Mouse (Mus musculus) cerebellum, adult 18-20 months (tissue): ENCODE data around the gene Anxa11.
"Not testable (repeated sequence)": the region's sequence is repeated elsewhere in the genome, so short reads cannot be mapped to it uniquely, and the experiment has no call there.

Source experiments
- DNase-seq, 2 experiments: peaks; one replicate each; pipeline ENCODE4 v3.0.0; 2021

Gene Anxa11

GRCm38 (mm10) chr14:25842688-25843003 is 690 bp downstream of the Anxa11 start:
- peak in 1 of 2 experiments; percentile 15 for DNase-seq

GRCm38 (mm10) chr14:25844372-25844771 is 2.4 kb downstream of the Anxa11 start:
- no peak for DNase-seq

- DNase-seq, result no peak
Observed at GRCm38 (mm10) chr14:25845832-25846383, 4.0 kb downstream of the Anxa11 start.

- DNase-seq, result no peak
Observed at GRCm38 (mm10) chr14:25846516-25846915, 4.6 kb downstream of the Anxa11 start.

DNA sequence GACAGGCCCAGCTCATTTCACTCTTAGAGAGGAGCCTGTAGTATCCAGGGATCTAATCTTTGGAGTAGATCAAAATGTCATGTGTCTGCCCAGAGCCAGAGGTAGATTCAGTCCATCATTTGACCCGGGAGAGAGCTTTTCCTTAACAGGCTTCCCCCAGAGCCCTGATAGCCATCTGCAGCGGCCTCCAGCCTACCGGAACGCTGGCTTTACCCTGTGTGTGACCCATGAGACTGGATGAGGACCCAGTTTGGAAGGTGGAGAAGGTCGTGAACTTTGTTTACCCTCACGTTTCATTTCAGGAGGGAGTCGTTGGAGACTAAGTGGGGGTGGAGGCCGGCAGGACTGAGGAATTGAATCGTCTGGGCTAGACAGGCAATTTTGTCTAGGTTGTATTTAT is 5.7 kb downstream of the Anxa11 start:
- no peak for DNase-seq

DNA sequence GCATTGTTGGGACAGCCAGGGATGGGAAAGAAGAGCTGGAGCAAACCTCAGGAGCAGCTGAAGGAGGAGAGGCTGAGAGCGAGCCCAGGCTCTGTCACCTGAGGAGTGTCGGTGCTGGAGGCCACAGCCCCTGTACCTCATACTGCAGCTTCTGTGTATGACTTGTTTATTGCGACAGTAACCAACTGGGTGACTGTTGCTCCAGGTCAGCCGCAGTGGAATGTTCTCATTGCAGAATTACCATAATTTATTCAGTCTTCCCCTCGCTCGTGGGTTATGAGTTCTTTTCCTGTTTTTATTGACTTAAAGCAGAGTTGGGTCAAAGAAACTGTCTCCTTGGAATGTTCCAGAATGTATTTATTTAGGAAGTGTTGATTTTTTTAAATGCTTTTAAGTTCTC is 6.3 kb downstream of the Anxa11 start:
- DNase-seq, result no peak

- not testable (repeated sequence) for DNase-seq
Observed at GRCm38 (mm10) chr14:25848708-25849107, 6.8 kb downstream of the Anxa11 start.

- no peak for DNase-seq
Observed at GRCm38 (mm10) chr14:25850433-25850832, 8.5 kb downstream of the Anxa11 start.

DNA sequence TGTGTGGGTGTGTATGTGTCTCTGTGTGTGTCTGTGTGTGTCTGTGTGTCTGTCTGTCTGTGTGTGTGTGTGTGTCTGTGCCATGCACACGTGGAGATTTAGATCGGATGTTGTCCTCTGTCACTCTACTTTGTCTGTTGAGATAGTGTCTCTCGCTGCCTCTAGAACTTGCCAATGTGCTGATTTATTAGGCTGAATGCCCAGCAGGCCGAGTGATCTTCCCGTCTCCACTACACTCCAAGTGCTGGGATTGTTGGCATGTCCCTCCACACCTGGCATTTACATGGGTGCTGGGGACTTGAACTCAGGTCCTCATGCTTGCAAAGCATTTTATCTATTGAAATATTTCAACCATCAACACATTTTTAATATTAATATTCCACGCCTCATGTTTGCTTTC is 9.2 kb downstream of the Anxa11 start:
- DNase-seq, result no peak

DNA sequence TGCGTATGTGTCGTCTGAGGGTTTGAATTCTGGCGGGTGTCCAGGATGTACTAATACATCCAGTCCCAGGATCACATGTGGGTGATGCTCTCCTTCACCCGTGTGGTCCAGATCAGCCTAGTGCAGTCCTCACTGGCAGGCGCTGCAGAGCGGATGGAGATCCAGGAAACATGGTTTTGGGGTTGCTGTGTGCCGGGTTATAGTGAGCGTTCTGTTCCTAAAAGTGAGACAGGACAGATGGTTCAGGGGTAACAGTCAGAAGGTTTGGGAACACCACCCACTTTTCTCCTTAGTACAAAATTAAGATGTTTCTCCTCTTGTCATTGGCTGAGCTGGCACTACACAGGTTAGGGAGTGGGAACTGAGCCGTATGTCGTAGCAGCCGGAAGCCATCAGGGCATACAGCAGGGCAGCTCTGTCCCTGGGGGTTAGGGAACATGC is 10.2 kb downstream of the Anxa11 start:
- DNase-seq, result no peak

DNA sequence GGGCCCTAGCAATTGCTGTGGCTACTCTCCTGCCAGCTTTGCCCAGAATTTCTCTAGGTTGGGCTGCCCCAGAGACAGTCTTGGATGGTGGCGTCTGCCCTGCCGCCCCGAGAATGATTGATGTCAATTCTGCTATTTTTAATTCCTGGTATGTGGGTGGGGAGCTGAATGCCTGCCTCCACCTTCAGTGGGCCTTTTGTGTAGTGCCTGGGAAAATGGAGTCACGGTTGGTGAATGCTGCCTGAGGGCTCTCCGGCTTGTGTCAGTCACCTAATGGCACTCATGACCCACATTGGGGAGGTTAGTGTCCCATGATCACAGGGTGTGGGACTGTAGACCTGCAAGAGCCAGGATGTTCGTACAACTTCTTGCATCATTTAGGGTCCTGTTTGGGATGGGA is 11.3 kb downstream of the Anxa11 start:
- DNase-seq, result no peak

DNA sequence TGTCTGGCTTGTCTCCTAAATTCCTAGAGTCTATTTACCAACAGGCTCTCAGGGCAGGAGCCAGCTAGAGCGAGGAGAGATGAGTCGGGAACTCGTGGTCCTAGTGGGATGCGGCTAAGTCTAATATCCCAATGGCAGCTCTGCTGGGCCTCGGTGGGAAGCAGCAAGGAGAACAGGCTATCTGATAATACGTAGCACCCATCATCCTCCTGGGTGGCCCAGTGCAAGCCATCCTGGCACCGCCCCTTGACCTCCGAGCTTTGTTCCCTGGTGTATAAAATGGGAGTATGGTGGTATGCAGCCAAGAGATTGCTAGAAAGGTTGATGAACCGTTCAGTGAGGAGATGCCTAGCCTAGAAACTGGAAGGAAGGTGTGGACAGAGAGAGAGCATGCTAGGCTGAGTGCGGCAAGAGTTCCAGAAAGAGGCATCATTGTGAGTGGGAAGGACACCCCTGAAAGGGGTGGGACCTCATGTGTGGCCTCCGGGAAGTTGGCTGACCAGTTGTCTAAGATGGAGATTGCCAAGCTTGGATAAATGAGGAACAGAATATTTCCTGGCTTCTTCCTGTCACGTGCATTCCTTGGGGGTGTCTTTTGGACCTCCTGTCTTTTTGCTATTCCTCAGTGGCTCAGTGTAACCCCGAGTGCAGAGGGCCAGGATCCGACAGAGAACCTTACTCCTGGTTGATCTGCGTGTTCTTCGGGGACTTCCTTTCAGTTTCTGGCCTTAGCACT is 11.9 kb downstream of the Anxa11 start:
- no peak for DNase-seq

DNA sequence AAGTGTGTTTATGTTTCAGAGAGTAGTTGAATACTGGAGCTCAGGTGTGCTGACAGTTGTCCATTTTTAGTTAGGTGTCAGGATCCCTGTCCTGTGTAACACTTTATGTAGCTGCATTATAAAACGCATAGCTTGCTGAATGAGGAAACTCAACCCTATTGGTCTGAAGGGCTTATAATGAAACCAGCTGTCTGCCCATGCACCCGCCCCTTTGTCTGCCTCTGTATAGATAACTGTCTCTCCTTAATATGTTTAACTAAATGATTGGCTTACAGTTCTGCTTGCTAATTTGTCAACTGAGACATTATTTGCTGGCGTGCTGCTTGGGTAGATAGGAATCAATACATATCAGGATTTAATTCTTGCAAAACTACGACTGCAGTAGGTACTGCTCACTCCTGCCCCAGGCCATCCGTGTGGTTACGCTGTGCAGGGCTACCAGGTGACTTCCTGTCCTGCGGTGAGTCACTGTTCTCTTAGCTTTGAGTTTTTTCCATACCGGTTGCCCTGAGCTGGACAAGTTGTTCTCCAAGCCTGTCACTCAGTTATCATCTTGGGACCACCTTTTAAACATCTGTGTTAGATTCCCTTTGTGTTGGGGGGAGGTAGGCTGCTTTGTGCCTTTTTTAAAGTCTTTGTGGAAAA is 13.4 kb downstream of the Anxa11 start:
- no peak for DNase-seq

DNA sequence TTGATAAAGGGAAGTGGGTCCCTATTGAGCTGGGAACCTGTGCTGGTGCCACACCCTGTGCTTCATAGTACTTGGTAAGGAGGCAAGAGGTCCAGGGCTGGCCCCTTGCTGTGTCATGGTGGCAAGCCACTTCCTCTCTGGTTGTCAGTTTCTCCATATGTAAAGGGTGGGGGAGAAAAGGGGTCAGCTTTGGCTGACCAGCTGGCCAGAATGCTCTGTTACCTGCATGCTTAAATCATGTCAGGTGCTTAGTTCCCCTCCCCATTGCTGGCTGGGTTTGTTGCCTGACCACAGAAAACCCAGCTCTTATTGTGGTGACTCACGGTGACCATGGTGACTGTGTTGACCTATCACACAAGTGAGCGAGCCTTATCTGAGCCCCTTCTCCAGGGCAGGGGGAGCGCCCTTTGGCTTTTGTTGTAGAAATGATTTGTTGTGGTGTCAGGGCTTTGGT is 15.2 kb downstream of the Anxa11 start:
- DNase-seq, result no peak

- DNase-seq, result no peak
Observed at GRCm38 (mm10) chr14:25857940-25858339, 16.0 kb downstream of the Anxa11 start.

DNA sequence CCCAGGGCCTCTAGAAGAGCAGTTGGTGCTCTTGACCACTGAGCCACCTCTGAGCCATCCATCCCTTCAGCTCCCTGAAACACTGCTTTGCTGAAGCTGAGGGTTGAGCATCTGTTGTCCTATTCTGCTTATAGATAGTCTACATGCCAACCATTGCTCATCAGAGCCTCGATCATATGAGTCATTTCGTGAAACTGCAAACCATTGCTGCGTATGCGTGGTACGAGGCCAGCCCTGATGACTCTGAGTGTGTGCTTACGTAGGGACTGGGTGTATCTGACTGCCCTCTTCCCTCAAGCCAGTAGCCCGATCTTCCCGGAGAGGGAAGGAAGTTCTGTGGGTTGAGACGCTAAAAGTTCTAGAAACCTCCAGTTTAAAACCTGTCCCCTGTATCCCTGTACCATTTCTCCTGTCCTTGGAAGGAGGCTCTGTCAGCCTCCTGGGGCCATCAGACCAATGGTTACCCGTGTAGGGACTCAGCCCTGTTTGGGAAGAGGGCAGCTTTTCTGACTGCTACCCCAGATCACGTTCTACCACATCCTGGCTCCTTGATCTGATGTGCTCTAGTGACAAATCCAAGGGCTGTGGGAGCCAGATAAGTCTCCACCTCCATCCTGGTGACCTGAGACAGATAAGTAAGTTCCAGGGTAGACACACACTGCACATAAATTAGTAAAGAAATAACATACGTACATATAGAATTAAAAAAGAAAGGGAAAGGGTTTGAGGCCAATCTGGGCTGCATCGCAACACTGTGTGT is 20.0 kb downstream of the Anxa11 start:
- no peak for DNase-seq

DNA sequence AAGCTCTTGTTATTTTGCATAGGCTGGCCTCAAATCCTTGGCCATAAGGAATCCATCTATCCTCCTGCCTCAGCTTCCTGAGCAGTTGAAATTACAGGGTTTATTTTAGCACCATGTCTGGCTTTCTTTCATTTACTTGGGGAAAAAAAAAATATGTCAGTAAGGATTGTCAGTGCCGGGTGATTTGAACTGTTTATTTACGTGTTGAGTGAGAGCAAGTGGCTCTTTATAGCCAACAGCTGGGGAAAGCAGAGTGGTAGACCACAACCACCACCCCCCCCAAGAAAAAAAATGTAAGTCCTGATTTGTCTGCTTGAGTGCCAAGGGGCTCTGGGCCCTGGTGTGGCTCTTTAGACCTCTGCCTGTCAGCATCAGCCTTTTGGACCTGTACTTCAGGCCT is 21.8 kb downstream of the Anxa11 start:
- no peak for DNase-seq

DNA sequence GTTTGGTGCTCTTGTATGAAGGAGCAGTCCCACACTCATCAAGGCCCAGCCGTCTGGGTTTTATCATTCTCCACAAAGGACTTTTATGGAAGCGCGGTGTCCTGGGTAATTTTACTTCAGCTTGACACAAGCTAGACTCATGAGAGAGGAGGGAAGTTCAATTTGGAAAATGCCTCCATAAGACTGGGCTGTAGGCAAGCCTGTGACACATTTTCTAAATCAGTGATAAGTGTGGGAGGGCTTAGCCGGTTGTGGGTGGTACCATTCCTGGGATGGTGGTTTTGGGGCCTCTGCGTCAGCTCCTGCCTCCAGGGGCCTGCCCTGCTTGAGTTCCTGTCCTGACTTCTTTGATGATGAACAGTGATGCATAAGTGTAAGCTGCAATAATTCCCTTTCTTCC is 23.3 kb downstream of the Anxa11 start:
- no peak for DNase-seq

DNA sequence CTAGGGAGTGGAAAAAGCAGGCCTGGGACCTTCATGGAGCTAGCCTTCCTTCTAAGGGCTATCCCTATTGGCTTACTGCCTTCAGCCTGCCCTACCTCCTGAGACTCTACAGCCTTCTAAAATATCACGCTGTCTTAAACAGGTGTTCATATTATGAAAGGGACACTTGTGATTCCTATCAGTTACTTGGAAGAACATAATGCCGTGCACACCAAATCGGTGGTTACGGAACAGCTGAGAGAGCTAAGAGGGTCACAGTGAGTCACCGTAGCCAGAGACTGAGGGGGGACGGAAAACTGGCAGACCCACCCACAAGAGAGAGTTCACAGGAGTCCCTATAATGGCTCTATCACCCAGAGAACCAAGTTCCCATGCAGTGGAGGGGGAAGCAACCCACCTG is 24.4 kb downstream of the Anxa11 start:
- no peak for DNase-seq

DNA sequence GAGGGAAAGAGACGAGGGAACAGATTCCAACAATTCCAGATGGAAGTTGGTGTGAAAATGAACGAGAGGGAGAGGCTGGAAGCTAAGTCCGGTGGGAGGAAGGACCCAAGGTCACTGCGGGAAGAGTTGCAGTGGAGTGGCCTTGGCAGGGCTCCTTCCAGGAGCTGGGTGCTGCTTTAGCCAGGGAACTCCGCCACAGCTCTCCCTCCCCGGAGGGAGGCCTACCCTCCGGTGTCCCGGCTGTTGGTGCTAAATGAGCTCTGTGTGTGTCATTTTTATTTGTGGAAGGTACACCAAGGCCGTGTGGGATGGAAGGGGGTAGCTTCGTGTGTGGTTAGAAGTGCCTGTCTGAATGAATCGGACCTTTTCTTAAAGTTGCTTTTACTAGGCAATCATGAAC is 24.9 kb downstream of the Anxa11 start:
- DNase-seq, result no peak

DNA sequence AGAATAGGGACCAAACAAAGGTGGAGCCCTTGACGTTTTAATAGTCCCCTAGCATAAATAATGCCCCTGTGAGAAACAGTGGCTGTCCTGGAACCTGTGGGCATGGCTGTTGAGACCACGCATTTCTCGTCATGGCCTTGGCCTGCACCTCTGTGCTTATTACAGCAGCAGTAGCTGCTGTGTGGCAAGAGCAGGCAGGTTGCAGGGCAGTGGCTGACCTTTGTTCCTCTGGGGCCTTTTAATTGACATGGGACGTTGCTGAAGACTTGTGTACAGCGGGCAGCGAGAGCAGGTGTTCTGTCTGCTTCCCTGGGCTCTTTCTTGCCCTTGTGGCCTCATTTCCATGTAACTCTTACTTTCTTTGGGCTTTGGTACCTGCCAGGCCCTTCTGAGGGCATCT is 25.9 kb downstream of the Anxa11 start:
- no peak for DNase-seq

DNA sequence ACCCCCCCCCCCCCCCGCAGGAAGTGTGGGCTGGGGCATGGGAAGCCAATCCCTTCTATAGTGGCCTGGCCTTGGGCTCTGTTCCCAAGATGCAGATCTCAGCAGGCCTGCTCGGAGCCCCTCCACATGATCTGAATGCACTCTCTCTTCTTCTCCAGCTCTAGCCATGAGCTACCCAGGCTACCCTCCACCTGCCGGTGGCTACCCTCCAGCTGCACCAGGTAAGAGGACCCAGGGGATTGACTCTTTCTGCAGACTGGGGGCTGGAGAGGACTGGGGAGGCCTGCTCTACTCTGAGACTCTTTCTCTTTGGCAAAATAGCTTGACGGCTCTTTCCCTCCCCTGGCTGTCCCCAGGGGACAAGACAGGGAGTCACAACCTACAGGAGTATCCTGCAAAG is 26.8 kb downstream of the Anxa11 start:
- DNase-seq, result no peak

DNA sequence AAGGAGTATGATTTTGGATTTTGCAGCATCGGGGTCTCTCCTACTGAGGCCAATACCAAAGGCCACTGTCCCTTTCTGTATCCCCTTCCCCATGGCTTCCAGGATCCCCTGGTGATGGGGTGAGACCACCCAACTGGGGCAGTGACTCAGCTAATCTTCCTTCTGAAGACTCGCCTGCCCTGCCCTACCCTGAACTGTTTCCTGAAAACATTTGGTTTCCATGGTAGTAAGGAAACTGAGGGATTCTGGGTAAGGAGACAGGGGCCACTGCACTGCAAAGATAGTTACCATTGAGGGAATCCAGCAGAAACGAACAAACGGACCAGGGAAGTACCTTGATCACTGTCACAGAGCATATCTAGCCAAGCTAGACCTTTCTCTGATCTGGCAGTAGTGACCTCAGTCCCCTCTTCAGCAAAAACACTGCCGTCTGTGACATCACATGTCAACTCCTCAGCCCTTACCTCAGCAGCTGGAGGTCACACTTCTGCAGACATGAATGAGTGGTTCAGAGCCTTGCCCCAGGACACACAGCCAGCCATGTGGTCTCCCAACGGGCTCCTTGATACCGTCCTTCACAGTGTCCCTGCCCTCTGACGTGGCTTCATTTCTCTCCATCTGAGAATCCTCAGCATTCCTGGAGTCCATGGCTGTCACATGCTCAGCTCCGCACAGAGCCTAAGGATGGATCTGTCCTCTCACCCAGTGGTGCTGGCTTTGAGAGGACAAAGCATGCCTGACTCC is 27.4 kb downstream of the Anxa11 start:
- no peak for DNase-seq
